Mouse (Mus musculus): Measurements from ENCODE around the gene Ms4a4b. TPM values are rescaled to one million over a fixed set of nuclear protein-coding genes. Genes with fewer than 3 reads are reported as not detected.

Gene Ms4a4b
- total and polyA plus RNA-seq, 3 experiments = not detected

DNA sequence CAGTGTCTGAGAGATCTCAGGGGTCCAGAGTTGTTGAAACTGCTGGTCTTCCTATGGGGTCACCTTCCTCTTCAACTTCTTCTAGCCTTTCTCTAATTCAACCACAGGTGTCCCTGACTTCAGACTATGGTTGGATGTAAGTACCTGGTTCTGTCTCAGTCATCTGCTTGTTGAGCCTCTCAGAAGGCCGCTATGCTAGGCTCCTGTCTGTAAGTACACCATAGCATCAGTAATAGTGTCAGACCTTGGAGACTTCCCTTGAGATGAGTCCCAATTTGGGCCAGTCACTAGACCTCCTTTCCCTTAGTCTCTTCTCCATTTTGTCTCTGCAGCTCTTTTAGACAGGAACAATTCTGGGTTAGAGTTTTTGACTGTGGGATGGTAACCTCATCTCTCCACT is 49.3 kb downstream of the Ms4a4b start:
- TF ChIP-seq ZNF384 (IDR thresholded peaks at IDR 0.05; ENCODE audit: low read depth, low read length) = no peak
- no peak for TF ChIP-seq MAZ (IDR thresholded peaks at IDR 0.05; ENCODE audit: low read depth, low read length)
- no peak for TF ChIP-seq HCFC1 (IDR thresholded peaks at IDR 0.05; ENCODE audit: low read depth, low read length)
- TF ChIP-seq ZMIZ1 (IDR thresholded peaks at IDR 0.05; ENCODE audit: low read depth, low read length) = no peak
- no peak for TF ChIP-seq CHD1 (IDR thresholded peaks at IDR 0.05; ENCODE audit: low read depth, low read length)
- Histone ChIP-seq H3K9me3 (replicated peaks; ENCODE audit: low read length) (no peaks in the 10 kb centered on the region), H3K36me3 (replicated peaks in 1 of 2; ENCODE audit: control insufficient read depth in 1 of 2, insufficient read depth in 1 of 2, low read length in 1 of 2) (no peaks in the 10 kb centered on the region), H3K4me1 (ENCODE audit: control insufficient read depth in 1 of 2, insufficient read depth in 2 of 2) (peaks cover 20 to 52% of the 10 kb centered on the region in 2 experiments; a peak in 3 of 4 replicates), H3K27me3 (replicated peaks) (no peaks in the 10 kb centered on the region), H3K27ac (ENCODE audit: insufficient read depth, low read depth) (peak overlapping the region; percentile 26; the same call in 1 of the 2 replicates), H3K4me3 (replicated peaks in 1 of 3; ENCODE audit: low read depth in 2 of 3, low read length in 2 of 3, poor library complexity in 1 of 3) (no peak overlapping the region), H3K9ac (ENCODE audit: insufficient read depth, low read depth) (no peak overlapping the region), H3K4me2 (ENCODE audit: insufficient read depth, low read depth, poor library complexity, severe bottlenecking) (no peak overlapping the region), H3K79me2 (replicated peaks; ENCODE audit: control insufficient read depth, extremely low read depth, insufficient read depth, poor library complexity, severe bottlenecking) (no peaks in the 10 kb centered on the region)
- in situ Hi-C loops (cut with MboI; ENCODE audit: low pct_ligation_motif_present, low pct_unique_long_range_greater_than_20kb, low sequenced_read_pairs) (no loop called here), dilution Hi-C loops (cut with MboI; ENCODE audit: extremely low pct_ligation_motif_present, extremely low pct_unique_long_range_greater_than_20kb, low sequenced_read_pairs) (no loop called here)
- no peak for DNase-seq (ENCODE audit: extremely low read depth)

DNA sequence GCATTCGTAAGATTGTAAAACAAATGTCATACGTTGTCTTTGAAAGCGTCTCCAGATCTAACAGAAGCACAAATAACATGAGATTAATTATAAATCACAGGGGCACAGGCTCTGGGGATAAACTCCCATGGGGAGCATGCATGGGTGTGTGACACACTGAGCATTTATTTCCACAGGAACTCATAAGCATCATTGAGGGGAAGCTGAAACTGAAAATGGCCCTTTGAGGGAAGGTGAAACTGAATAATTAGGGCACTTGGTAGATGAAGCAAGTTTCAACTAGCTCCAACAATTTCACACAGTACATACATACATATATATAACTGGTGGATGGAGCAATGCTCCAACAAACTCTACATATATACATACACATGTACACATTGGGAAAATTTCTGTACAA is 51.2 kb downstream of the Ms4a4b start:
- no peak overlapping the region for H3K9ac ChIP-seq (ENCODE audit: insufficient read depth, low read depth)
- dilution Hi-C loops (cut with MboI; ENCODE audit: extremely low pct_ligation_motif_present, extremely low pct_unique_long_range_greater_than_20kb, low sequenced_read_pairs) = no loop called here
- no peak overlapping the region for H3K4me3 ChIP-seq (replicated peaks in 1 of 3; ENCODE audit: low read depth in 2 of 3, low read length in 2 of 3, poor library complexity in 1 of 3)
- H3K36me3 ChIP-seq (replicated peaks in 1 of 2; ENCODE audit: control insufficient read depth in 1 of 2, insufficient read depth in 1 of 2, low read length in 1 of 2) = no peaks in the 10 kb centered on the region
- no peak overlapping the region for H3K27ac ChIP-seq (ENCODE audit: insufficient read depth, low read depth)
- in situ Hi-C loops (cut with MboI; ENCODE audit: low pct_ligation_motif_present, low pct_unique_long_range_greater_than_20kb, low sequenced_read_pairs) = no loop called here
- H3K4me1 ChIP-seq (ENCODE audit: control insufficient read depth in 1 of 2, insufficient read depth in 2 of 2) = peaks cover 20 to 52% of the 10 kb centered on the region in 2 experiments; a peak in 3 of 4 replicates
- H3K79me2 ChIP-seq (replicated peaks; ENCODE audit: control insufficient read depth, extremely low read depth, insufficient read depth, poor library complexity, severe bottlenecking) = no peaks in the 10 kb centered on the region
- peak; percentile 69 for DNase-seq (ENCODE audit: extremely low read depth)
- H3K9me3 ChIP-seq (replicated peaks; ENCODE audit: low read length) = no peaks in the 10 kb centered on the region
- peak overlapping the region; percentile 38; the same call in 1 of the 2 replicates for H3K4me2 ChIP-seq (ENCODE audit: insufficient read depth, low read depth, poor library complexity, severe bottlenecking)
- H3K27me3 ChIP-seq (replicated peaks) = no peaks in the 10 kb centered on the region
- TF ChIP-seq CHD1 (IDR thresholded peaks at IDR 0.05; ENCODE audit: low read depth, low read length) (no peak), KAT2A (IDR thresholded peaks at IDR 0.05; ENCODE audit: insufficient replicate concordance, low read length) (no peak), BHLHE40 (IDR thresholded peaks at IDR 0.05; ENCODE audit: low read depth, low read length) (peak; percentile 69), RCOR1 (conservative IDR thresholded peaks at IDR 0.05; ENCODE audit: low read depth, low read length) (no peak), TCF12 (IDR thresholded peaks at IDR 0.05; ENCODE audit: low read depth, low read length) (peak; percentile 61), USF2 (conservative IDR thresholded peaks at IDR 0.05; ENCODE audit: low read depth, low read length) (no peak), ZKSCAN1 (IDR thresholded peaks at IDR 0.05; ENCODE audit: borderline replicate concordance, low read depth, low read length) (no peak), ETS1 (conservative IDR thresholded peaks at IDR 0.05; ENCODE audit: low read depth, low read length) (peak; percentile 90), MAZ (IDR thresholded peaks at IDR 0.05; ENCODE audit: low read depth, low read length) (0 out of 2 replicates have a peak, but pooled peaks have one; percentile 37), PAX5 (IDR thresholded peaks at IDR 0.05; ENCODE audit: low read length) (no peak), IRF4 (IDR thresholded peaks at IDR 0.05; ENCODE audit: low read depth, low read length) (peak; percentile 85), E2F4 (IDR thresholded peaks at IDR 0.05; ENCODE audit: insufficient replicate concordance, low read depth, low read length) (no peak), JUND (conservative IDR thresholded peaks at IDR 0.05; ENCODE audit: low read depth, low read length) (peak; percentile 53), ZMIZ1 (IDR thresholded peaks at IDR 0.05; ENCODE audit: low read depth, low read length) (no peak), EP300 (IDR thresholded peaks at IDR 0.05; ENCODE audit: low read length) (peak; percentile 94), CHD2 (IDR thresholded peaks at IDR 0.05; ENCODE audit: low read length) (peak; percentile 55), MXI1 (IDR thresholded peaks at IDR 0.05; ENCODE audit: low read depth, low read length) (no peak), RAD21 (IDR thresholded peaks at IDR 0.05; ENCODE audit: low read depth, low read length) (no peak), JUN (IDR thresholded peaks at IDR 0.05; ENCODE audit: insufficient read depth, low read depth, low read length) (0 out of 2 replicates have a peak, but pooled peaks have one; percentile 70), MEF2A (IDR thresholded peaks at IDR 0.05; ENCODE audit: borderline replicate concordance, low read depth, low read length) (peak; percentile 72; the same call in 1 of the 2 replicates), ELF1 (IDR thresholded peaks at IDR 0.05; ENCODE audit: low read depth, low read length) (peak; percentile 34; the same call in 1 of the 2 replicates), ZNF384 (IDR thresholded peaks at IDR 0.05; ENCODE audit: low read depth, low read length) (no peak), ZC3H11A (IDR thresholded peaks at IDR 0.05; ENCODE audit: low read depth, low read length) (no peak), MYC (IDR thresholded peaks at IDR 0.05; ENCODE audit: low read depth, low read length) (0 out of 2 replicates have a peak, but pooled peaks have one; percentile 53), NELFE (IDR thresholded peaks at IDR 0.05; ENCODE audit: low read depth, low read length) (no peak)
